In the genomic region with DNA sequence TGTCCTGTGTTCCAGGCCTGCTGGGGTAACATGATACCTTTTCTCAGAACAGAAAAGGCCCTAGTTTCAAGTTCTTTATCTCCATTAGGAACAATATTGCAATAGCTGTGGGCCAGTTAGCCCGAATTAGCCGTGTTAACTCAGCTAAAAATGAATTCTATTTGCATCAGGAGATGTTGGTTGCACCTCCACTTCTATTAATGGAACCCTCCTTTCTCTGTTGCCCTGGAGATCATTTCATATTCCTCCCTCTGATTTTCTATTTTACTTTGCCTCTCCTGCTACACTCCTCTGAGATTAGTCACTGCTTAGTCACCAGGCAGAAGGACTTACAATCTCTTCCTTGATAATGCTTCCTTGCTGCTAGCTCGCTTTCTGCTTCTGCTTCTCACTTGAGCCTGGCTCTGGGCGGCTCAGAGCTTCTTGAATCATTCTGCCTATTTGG, we compare ENCODE assay signal across 10 mouse cellular contexts. TPM values are rescaled to one million over a fixed set of nuclear protein-coding genes. Genes with fewer than 3 reads are reported as not detected.
A peak's percentile ranks its signal among the peaks of the same experiment; 100 is the strongest.
DNase-seq lines count a peak whose midpoint lies in the region; TF ChIP-seq lines count a peak whose summit lies in the region.
"Had no signal": no experiment of that assay in that cellular context is flagged by ENCODE, and none has a peak within 500 bp of the region (broad histone marks: within the 10 kb centered on the region; RNA-seq: fewer than 3 reads in every experiment).

No protein-coding gene starts in this region.

- DNase-seq in layer of hippocampus, adult 2 months (ENCODE audit: low spot score in 2 of 2) = peak; percentile 19 to 81
- no peak for DNase-seq in layer of hippocampus, postnatal 25 days (ENCODE audit: extremely low spot score in 1 of 2, low spot score in 1 of 2)
- DNase-seq in CH12.LX (ENCODE audit: extremely low read depth) = peak; percentile 48
- DNase-seq in brain, adult 2 months (ENCODE audit: low read depth, low spot score) = peak; percentile 94
- DNase-seq in left cerebral cortex, postnatal 25 days (ENCODE audit: low spot score in 2 of 2) = peak; percentile 65 to 95
- DNase-seq in spleen, postnatal 36 days (ENCODE audit: low spot score in 2 of 2) = no peak
- no peak for DNase-seq in embryonic facial prominence, embryonic 10.5 days (ENCODE audit: low spot score)
- DNase-seq in forebrain, embryonic 10.5 days (ENCODE audit: extremely low spot score, low spot score) = no peak
- DNase-seq: kidney, adult 18-20 months had no signal

- H3K79me2 ChIP-seq in CH12.LX (replicated peaks; ENCODE audit: control insufficient read depth, extremely low read depth, insufficient read depth, poor library complexity, severe bottlenecking) = peaks cover 55% of the 10 kb centered on the region

- intact Hi-C loops in left cerebral cortex, postnatal 25 days (cut with DNase I) = loop anchor here (1.0 to 2.0 kb wide), 2 partner anchors 11 to 85 kb away; a partner anchor contains a TSS

- H3K36me3 ChIP-seq in CH12.LX (replicated peaks in 1 of 2; ENCODE audit: control insufficient read depth in 1 of 2, insufficient read depth in 1 of 2, low read length in 1 of 2) = peaks cover 16 to 30% of the 10 kb centered on the region in 2 experiments
- H3K36me3 ChIP-seq in embryonic facial prominence, embryonic 10.5 days (replicated peaks) = peaks cover 11% of the 10 kb centered on the region; the same call in 1 of the 2 replicates
- H3K36me3 ChIP-seq in forebrain, embryonic 10.5 days (replicated peaks) = peaks cover 5% of the 10 kb centered on the region

- no peak for TF ChIP-seq CTCF in layer of hippocampus, adult 2 months (conservative IDR thresholded peaks at IDR 0.05)
- no peak for TF ChIP-seq CTCF in CH12.LX (conservative IDR thresholded peaks at IDR 0.05 in 1 of 2, IDR thresholded peaks at IDR 0.05 in 1 of 2; ENCODE audit: low read depth in 2 of 2, low read length in 2 of 2)

- no peaks in the 10 kb centered on the region for H3K27me3 ChIP-seq in CH12.LX (replicated peaks)
- H3K27me3 ChIP-seq in embryonic facial prominence, embryonic 10.5 days (replicated peaks; ENCODE audit: low read depth, poor library complexity, severe bottlenecking) = no peaks in the 10 kb centered on the region
- no peaks in the 10 kb centered on the region for H3K27me3 ChIP-seq in forebrain, embryonic 10.5 days (ENCODE audit: poor library complexity, severe bottlenecking)

- H3K4me1 ChIP-seq in CH12.LX (ENCODE audit: control insufficient read depth in 1 of 2, insufficient read depth in 2 of 2) = peaks cover 12 to 53% of the 10 kb centered on the region in 2 experiments; a peak in 3 of 4 replicates
- H3K4me1 ChIP-seq in embryonic facial prominence, embryonic 10.5 days = peaks cover 21% of the 10 kb centered on the region
- H3K4me1 ChIP-seq in forebrain, embryonic 10.5 days = peaks cover 27% of the 10 kb centered on the region

- H3K9me3 ChIP-seq in CH12.LX (replicated peaks; ENCODE audit: low read length) = no peaks in the 10 kb centered on the region
- no peaks in the 10 kb centered on the region for H3K9me3 ChIP-seq in embryonic facial prominence, embryonic 10.5 days
- no peaks in the 10 kb centered on the region for H3K9me3 ChIP-seq in forebrain, embryonic 10.5 days
- H3K9me3 ChIP-seq: liver, embryonic 12.5 days had no signal

- no peak overlapping the region for H3K4me3 ChIP-seq in layer of hippocampus, adult 2 months
- H3K4me3 ChIP-seq in CH12.LX (replicated peaks in 1 of 3; ENCODE audit: low read depth in 2 of 3, low read length in 2 of 3, poor library complexity in 1 of 3) = no peak overlapping the region
- no peak overlapping the region for H3K4me3 ChIP-seq in embryonic facial prominence, embryonic 10.5 days
- no peak overlapping the region for H3K4me3 ChIP-seq in forebrain, embryonic 10.5 days
- H3K4me3 ChIP-seq: liver, embryonic 12.5 days had no signal

- in situ Hi-C loops in CH12.LX (cut with MboI; ENCODE audit: low pct_ligation_motif_present, low pct_unique_long_range_greater_than_20kb, low sequenced_read_pairs) = no loop called here

- 0 out of 2 replicates have a peak, but pooled peaks have one; percentile 7 for TF ChIP-seq EP300 in CH12.LX (IDR thresholded peaks at IDR 0.05; ENCODE audit: low read length)

- peak overlapping the region; percentile 52; the same call in 1 of the 2 replicates for H3K9ac ChIP-seq in CH12.LX (ENCODE audit: insufficient read depth, low read depth)
- H3K9ac ChIP-seq: liver, embryonic 12.5 days had no signal

- peak overlapping the region; percentile 55 for H3K4me2 ChIP-seq in CH12.LX (ENCODE audit: insufficient read depth, low read depth, poor library complexity, severe bottlenecking)
- H3K4me2 ChIP-seq: liver, embryonic 12.5 days had no signal

- 80% methylated on average over 4 of the region's 4 CpGs for WGBS in embryonic facial prominence, embryonic 10.5 days
- 86% methylated on average over 4 of the region's 4 CpGs for WGBS in forebrain, embryonic 10.5 days

- dilution Hi-C loops in CH12.LX (cut with MboI; ENCODE audit: extremely low pct_ligation_motif_present, extremely low pct_unique_long_range_greater_than_20kb, low sequenced_read_pairs) = no loop called here

- no peak for TF ChIP-seq POLR2A in CH12.LX (IDR thresholded peaks at IDR 0.05; ENCODE audit: low read depth, low read length)

- peak overlapping the region; percentile 86 for H3K27ac ChIP-seq in layer of hippocampus, adult 2 months
- H3K27ac ChIP-seq in CH12.LX (ENCODE audit: insufficient read depth, low read depth) = peak overlapping the region; percentile 1; the same call in 1 of the 2 replicates
- H3K27ac ChIP-seq in embryonic facial prominence, embryonic 10.5 days (replicated peaks) = no peak overlapping the region
- no peak overlapping the region for H3K27ac ChIP-seq in forebrain, embryonic 10.5 days
- H3K27ac ChIP-seq: liver, embryonic 12.5 days had no signal

- no peak for TF ChIP-seq RAD21 in CH12.LX (IDR thresholded peaks at IDR 0.05; ENCODE audit: low read depth, low read length)

TF ChIP-seq in CH12.LX, 34 proteins besides CTCF, POLR2A, EP300 and RAD21:
- TF ChIP-seq TBP (conservative IDR thresholded peaks at IDR 0.05; ENCODE audit: low read depth, low read length) (no peak), ETS1 (conservative IDR thresholded peaks at IDR 0.05; ENCODE audit: low read depth, low read length) (0 out of 2 replicates have a peak, but pooled peaks have one; percentile 27), MEF2A (IDR thresholded peaks at IDR 0.05; ENCODE audit: borderline replicate concordance, low read depth, low read length) (peak; percentile 71; the same call in 1 of the 2 replicates), HCFC1 (IDR thresholded peaks at IDR 0.05; ENCODE audit: low read depth, low read length) (no peak)
TF ChIP-seq in CH12.LX: peak in this region for 2.

RNA-seq across cellular contexts. Expression of a gene that starts 4.1 kb away (rescaled TPM):
- total RNA-seq in layer of hippocampus, adult 2 months (2021) = 10 to 100 TPM; 68.7 to 69.5 TPM
- 10 to 100 TPM; 47.7 to 56.4 TPM for total RNA-seq in layer of hippocampus, postnatal 25 days (2021)
- total RNA-seq in CH12.LX (2012; rRNA removed) (25.0 and 25.5 TPM in 2 replicates), CH12.LX (2014; rRNA removed) (16.2 and 16.7 TPM in 2 replicates)
- 19.7 and 28.2 TPM in 2 replicates for polyA plus RNA-seq in CH12.LX (2012; ENCODE audit: insufficient read length, low read depth)
- 100 to 1,000 TPM; 116 to 131 TPM for total RNA-seq in left cerebral cortex, postnatal 25 days (2021)
- 54.0 and 55.7 TPM in 2 replicates for polyA plus RNA-seq in embryonic facial prominence, embryonic 10.5 days (2016; fragmentation: Nextera tagmentation; extraction: Ambion mirVana)
- polyA plus RNA-seq in forebrain, embryonic 10.5 days (2016; fragmentation: Nextera tagmentation; extraction: Ambion mirVana) = 35.5 and 35.6 TPM in 2 replicates

Comparison
In these comparisons a context has a peak if more than half of its experiments do, and no peak if none do; other contexts are left out.
1. DNase-seq: peak in layer of hippocampus, adult 2 months (2 of 2), CH12.LX (single experiment), brain, adult 2 months (single experiment) and left cerebral cortex, postnatal 25 days (2 of 2); none in layer of hippocampus, postnatal 25 days (0 of 2), spleen, postnatal 36 days (0 of 2), embryonic facial prominence, embryonic 10.5 days (single experiment) and forebrain, embryonic 10.5 days (single experiment).
2. H3K27ac ChIP-seq: peak in layer of hippocampus, adult 2 months (single experiment) and CH12.LX (single experiment); none in embryonic facial prominence, embryonic 10.5 days (single experiment) and forebrain, embryonic 10.5 days (single experiment).